Mouse (Mus musculus) heart, adult 8-10 months (tissue): ENCODE results near the gene Traf3ip2. TPM values are rescaled to one million over a fixed set of nuclear protein-coding genes. Genes with fewer than 3 reads are reported as not detected.

ENCODE experiments used
- DNase-seq: peaks from one replicate; pipeline ENCODE4 v3.0.0; 2022; ENCODE audit warnings: low spot score
- total RNA-seq, 4 experiments: library from RNA; stranded (reverse); gene quantifications; 2 replicates each; pipeline ENCODE4 v1.2.4; 2022

The Traf3ip2 gene
- total RNA-seq, 4 experiments from 2014 or later: 5.3 to 7.3 (median 6.0) TPM

GRCm38 (mm10) chr10:39631627-39632026 lies 18.9 kb downstream of the Traf3ip2 start:
- no peak for DNase-seq

DNA sequence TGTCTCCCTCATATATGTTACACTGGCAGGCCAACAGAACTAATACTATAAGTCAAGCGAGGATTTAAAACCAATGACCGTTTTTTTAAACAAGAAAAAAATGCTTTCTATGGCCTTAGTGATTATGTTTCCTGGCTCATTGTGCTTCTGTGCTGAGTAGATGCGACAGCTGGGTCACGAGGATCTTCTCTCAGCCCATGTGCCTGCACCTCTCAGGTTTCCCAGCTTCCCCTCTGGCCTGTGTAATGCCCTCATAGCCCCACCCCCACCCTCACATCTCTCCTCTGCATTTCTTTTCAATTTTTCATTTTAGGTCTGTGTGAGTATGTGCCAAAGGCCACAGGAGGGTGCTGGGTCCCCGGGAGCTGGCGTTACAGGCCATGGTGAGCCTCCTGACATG lies 20.6 kb downstream of the Traf3ip2 start:
- no peak for DNase-seq

- no peak for DNase-seq
Observed at GRCm38 (mm10) chr10:39634423-39635101, 21.8 kb downstream of the Traf3ip2 start.

DNA sequence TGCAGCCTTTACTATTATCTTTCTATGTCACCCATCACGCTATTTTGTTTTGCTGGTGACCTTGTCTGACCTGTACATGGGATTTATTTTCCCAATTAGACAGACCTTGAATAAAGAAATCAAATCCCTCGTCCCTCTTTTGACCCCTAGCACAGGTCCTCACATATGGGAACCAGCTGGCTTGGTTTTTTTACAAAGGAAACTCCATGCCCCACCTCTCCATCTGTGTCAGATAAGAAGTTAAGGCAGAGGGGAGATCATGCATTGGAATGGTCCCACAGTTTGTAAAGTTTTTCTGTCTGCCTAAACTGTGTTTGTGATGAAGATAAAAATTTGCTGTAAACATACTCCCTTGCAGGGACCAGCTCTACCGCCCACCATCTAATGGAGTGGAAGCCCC lies 26.1 kb downstream of the Traf3ip2 start:
- no peak for DNase-seq

- DNase-seq: no peak
Observed at GRCm38 (mm10) chr10:39639783-39640182, 27.0 kb downstream of the Traf3ip2 start.

DNA sequence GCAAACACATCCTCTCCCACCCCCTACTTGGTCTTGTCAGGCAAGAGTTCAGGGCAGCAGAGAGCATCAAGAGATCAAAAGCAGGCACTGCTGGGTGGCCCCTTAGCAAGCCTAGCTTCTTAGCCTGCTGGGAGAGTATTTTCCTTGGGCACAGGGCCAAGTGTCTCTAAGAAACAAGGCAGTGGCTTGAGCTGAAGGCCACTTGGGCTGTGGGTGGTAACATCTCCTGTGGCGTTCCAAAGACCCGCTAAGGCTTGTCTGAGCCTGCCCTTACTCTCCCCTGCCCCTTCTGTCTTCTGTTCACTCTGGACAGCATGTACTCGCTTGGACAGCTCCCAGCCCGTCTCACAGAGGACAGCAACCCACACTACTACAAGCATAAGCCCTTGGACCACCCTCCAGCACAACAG lies 28.1 kb downstream of the Traf3ip2 start:
- DNase-seq: no peak

GRCm38 (mm10) chr10:39645789-39646628 lies 33.3 kb downstream of the Traf3ip2 start:
- no peak for DNase-seq

GRCm38 (mm10) chr10:39646629-39647019 lies 33.9 kb downstream of the Traf3ip2 start:
- peak; percentile 55 for DNase-seq

DNA sequence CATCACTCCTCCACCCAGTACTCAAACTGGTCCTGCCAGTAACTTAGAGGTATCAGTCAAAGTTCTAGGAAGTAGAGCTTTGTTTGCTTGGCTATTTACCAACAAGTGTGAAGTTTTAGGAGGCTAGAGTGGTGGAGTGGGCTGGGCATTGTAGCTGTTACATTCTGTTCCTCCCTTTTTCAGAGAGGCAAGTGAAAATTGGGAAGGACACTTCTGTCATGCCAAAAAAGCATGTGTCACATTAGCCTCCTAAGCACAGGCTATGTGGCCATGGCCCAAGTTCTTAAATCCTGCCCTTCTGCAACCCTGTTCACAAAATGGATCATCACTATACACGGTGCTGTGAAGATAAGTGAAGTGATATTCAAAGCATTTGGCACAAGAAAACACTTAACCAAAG lies 34.4 kb downstream of the Traf3ip2 start:
- no peak for DNase-seq

DNA sequence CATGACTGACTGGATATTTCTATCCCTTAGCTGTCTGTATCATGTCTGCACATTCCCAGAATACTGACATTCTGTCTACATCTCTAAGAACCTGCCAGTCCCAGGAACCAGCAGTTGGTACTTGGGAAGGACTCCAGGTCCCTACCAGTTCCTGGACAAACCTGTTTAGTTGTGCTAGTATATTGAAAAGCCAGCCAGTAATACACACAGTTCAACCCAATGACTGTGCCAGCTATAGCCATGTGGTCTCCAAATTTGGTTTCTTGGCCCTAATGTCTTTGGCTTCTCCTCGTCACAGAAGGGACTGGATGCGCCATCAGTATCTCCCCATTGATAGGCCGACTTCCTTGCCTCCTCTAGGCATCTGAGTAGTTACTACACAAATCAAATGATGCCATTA lies 35.5 kb downstream of the Traf3ip2 start:
- DNase-seq: no peak

GRCm38 (mm10) chr10:39649550-39649949 lies 36.8 kb downstream of the Traf3ip2 start:
- DNase-seq: no peak

DNA sequence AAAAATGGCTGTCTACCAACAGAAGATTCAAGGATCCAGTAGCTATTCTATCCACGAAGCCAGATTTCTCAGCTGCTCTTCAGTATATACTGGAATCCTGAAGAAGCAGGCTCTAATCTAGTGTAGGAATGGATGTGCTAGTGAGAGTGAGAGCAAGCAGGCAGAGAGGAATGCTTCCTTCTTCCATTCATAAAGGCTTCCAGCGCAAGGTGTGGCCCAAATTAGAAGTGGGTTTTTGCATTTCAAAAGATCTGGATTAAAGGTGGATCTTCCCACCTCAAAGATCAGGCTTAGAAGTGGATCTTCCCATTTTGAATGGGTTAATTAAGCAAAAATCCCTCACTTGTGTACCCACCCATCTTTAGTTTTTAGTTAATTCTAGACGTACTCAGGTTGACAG lies 37.6 kb downstream of the Traf3ip2 start:
- DNase-seq: no peak

DNA sequence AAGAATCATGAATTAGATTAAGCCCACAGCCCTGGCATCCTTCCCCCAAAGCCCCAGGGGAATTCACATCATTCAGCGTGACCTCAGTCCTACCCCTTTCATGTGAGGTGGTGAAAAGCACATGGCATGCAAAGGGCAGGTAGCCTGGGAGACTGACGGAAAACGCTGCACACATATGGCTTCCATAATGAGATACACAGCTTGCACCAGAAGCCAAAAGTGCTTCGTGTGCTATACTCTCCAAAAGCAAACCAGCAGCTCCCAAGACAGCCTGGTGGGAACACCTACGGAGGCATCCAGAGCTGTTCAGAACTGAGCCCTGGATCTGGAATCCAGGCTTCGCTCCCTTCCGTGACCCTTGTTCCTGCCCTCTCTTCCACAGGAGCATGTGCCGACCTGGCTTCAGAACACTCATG lies 41.3 kb downstream of the Traf3ip2 start:
- no peak for DNase-seq

DNA sequence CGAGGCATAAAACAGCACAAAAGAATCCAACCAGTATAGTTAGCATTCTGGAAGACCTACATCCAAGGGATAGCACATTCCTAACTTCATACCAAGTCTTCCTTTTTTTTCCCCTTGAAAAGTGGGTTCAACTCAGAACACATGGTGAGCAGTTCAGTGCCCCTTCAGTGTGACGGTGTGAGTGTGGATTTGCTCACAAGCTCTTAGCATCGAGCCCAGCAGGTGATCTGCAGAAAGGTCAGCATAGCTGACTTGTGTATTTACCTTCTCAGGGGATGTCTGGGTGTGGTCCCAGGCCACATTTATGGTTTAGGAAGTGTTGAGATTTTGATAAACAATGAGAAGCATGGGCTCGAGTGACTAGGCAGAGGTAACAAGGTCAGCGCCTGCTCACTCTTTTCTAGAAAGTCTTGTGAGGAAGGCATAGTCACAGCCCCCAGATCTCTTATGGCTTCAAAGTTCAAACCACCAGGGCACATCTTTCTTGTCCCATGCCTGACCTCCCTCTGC lies 46.2 kb downstream of the Traf3ip2 start:
- no peak for DNase-seq

- DNase-seq: peak; percentile 67
Observed at GRCm38 (mm10) chr10:39659411-39660268, 46.9 kb downstream of the Traf3ip2 start.

GRCm38 (mm10) chr10:39660269-39660655 lies 47.5 kb downstream of the Traf3ip2 start:
- DNase-seq: no peak

- DNase-seq: no peak
Observed at GRCm38 (mm10) chr10:39660698-39661097, 48.0 kb downstream of the Traf3ip2 start.

DNA sequence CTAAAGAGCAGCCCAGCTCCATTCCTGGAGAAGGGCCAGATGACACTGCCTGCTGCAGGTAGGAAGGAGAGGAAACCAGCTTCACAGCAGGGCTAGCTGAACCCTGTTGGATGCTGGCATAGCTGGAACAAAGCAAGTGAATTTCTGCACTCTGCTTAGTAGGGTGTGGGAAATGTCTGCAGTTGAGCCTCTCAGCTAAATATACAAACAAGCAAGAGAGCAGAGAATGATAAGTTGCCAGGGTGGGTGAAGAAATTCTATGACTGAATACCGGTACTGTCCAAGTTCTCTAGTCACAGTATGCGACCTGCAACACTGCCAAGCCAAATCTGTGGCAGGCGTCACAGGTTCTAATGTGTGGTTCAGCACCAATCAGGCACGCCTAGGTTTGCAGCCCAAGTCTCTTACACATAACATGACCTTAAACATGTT lies 52.4 kb downstream of the Traf3ip2 start:
- no peak for DNase-seq

GRCm38 (mm10) chr10:39666027-39666426 lies 53.3 kb downstream of the Traf3ip2 start:
- DNase-seq: no peak

GRCm38 (mm10) chr10:39671451-39671850 lies 58.7 kb downstream of the Traf3ip2 start:
- DNase-seq: no peak

DNA sequence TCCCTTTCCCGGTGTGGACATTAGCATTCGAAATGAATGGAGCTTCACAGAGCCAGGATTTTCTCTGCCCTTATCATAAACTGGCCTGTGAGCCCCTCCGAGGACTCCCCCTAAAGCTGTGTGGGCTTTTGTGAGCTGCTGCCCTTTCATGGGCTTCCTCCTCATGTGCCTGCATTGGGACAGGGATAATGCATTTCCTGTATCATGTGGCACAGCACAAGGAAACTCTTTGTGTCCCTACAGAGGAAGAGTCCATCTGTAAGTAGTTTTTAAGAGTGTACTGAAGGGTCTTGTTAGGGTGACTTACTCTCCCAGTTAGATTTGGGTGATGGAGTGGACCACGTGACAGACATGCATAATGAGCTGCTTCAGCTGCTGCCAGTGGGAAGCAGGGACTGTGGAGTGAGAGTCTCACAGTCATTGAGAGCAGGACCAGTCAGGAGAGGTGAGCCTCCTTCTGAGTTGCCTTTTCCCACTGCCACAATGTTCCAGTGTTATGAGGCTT lies 59.9 kb downstream of the Traf3ip2 start:
- DNase-seq: no peak

GRCm38 (mm10) chr10:39674106-39674505 lies 61.4 kb downstream of the Traf3ip2 start:
- DNase-seq: no peak
